ENCODE assay signal across 8 mouse cellular contexts in the genomic region with DNA sequence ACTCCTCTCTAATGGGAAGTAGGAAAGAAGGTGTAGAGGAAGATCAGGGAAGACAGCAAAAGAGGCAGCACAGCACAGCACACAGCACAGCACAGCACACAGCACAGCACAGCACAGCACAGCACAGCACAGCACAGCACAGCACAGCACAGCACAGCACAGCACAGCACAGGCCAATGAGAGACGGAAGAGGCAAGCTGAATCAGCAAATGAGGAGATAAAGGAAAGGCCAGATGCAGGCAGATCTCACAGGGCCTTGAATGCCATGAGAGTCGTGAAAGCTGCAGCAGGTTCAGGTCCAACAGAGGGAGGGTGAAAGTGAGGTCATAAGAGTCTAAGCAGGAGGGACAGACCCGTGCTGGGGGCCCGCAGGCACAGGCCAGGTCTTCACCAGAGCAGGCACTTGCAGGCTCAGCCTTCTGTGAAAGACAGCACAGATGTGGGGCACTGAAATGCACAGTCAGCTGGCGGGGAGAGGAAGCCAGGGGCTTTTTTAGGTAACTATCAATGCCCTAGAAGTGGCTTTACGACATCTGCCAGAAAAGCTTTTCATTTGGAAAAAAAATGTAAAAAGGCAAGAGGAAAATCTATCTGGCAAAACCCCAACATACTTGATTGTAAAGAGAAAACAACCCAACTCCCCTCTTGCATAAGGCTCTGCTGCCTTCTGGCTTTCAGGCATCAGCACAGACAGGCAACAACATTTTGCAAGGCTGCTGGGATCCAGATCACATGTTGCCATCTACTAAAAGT.
A peak's percentile ranks its signal among the peaks of the same experiment; 100 is the strongest.
DNase-seq lines count a peak whose midpoint lies in the region; ATAC-seq and TF ChIP-seq lines count a peak whose summit lies in the region.
"Had no signal": no experiment of that assay in that cellular context is flagged by ENCODE, and none has a peak within 500 bp of the region (broad histone marks: within the 10 kb centered on the region; RNA-seq: fewer than 3 reads in every experiment).

No protein-coding gene starts in this region.

- no peaks in the 10 kb centered on the region for H3K27me3 ChIP-seq in intestine, postnatal 0 days (replicated peaks; ENCODE audit: control insufficient read depth, insufficient read depth, low read length)
- no peaks in the 10 kb centered on the region for H3K27me3 ChIP-seq in intestine, embryonic 16.5 days (replicated peaks; ENCODE audit: control insufficient read depth, insufficient read depth, low read length)
- H3K27me3 ChIP-seq in forebrain, embryonic 14.5 days (replicated peaks; ENCODE audit: control insufficient read depth, insufficient read depth, low read length), result no peaks in the 10 kb centered on the region
- no peaks in the 10 kb centered on the region for H3K27me3 ChIP-seq in limb, embryonic 15.5 days

- no peak overlapping the region for H3K9ac ChIP-seq in intestine, postnatal 0 days (ENCODE audit: low read depth, low read length)
- no peak overlapping the region for H3K9ac ChIP-seq in intestine, embryonic 16.5 days (ENCODE audit: low read depth, low read length)
- H3K9ac ChIP-seq in forebrain, embryonic 14.5 days (ENCODE audit: low read length), result no peak overlapping the region
- H3K9ac ChIP-seq in limb, embryonic 15.5 days, result no peak overlapping the region

- H3K4me3 ChIP-seq in intestine, postnatal 0 days (ENCODE audit: low read depth, low read length), result no peak overlapping the region
- H3K4me3 ChIP-seq in intestine, embryonic 16.5 days (ENCODE audit: low read length), result no peak overlapping the region
- H3K4me3 ChIP-seq in forebrain, embryonic 14.5 days (ENCODE audit: low read depth, low read length), result no peak overlapping the region
- H3K4me3 ChIP-seq in limb, embryonic 15.5 days, result no peak overlapping the region
- H3K4me3 ChIP-seq: myocyte had no signal

- no peak for ATAC-seq in intestine, postnatal 0 days
- no peak for ATAC-seq in intestine, embryonic 16.5 days
- no peak for ATAC-seq in forebrain, embryonic 14.5 days
- 0 out of 2 replicates have a peak, but pooled peaks have one; percentile 44 for ATAC-seq in limb, embryonic 15.5 days (ENCODE audit: insufficient number of reproducible peaks, low FRiP score, low TSS enrichment, low read depth)

- H3K27ac ChIP-seq in intestine, postnatal 0 days (ENCODE audit: low read depth, low read length), result no peak overlapping the region
- no peak overlapping the region for H3K27ac ChIP-seq in intestine, embryonic 16.5 days (ENCODE audit: low read length)
- no peak overlapping the region; the same call in 1 of the 2 replicates for H3K27ac ChIP-seq in forebrain, embryonic 14.5 days (ENCODE audit: low read depth, low read length)
- H3K27ac ChIP-seq in limb, embryonic 15.5 days, result peak overlapping the region; percentile 47; the same call in 1 of the 2 replicates

- H3K9me3 ChIP-seq in intestine, postnatal 0 days (ENCODE audit: control insufficient read depth), result no peaks in the 10 kb centered on the region
- no peaks in the 10 kb centered on the region for H3K9me3 ChIP-seq in intestine, embryonic 16.5 days (ENCODE audit: control insufficient read depth, low read length)
- no peaks in the 10 kb centered on the region for H3K9me3 ChIP-seq in forebrain, embryonic 14.5 days (replicated peaks; ENCODE audit: control insufficient read depth, low read length)
- H3K9me3 ChIP-seq in limb, embryonic 15.5 days, result no peaks in the 10 kb centered on the region

- peak; percentile 43 for TF ChIP-seq CTCF in intestine, postnatal 0 days (IDR thresholded peaks at IDR 0.05; ENCODE audit: low read depth)

- H3K36me3 ChIP-seq in intestine, postnatal 0 days (ENCODE audit: control insufficient read depth, insufficient read depth), result no peaks in the 10 kb centered on the region
- H3K36me3 ChIP-seq in intestine, embryonic 16.5 days (ENCODE audit: control insufficient read depth, insufficient read depth, low read length), result no peaks in the 10 kb centered on the region
- no peaks in the 10 kb centered on the region for H3K36me3 ChIP-seq in forebrain, embryonic 14.5 days (ENCODE audit: control insufficient read depth, insufficient read depth, low read length)
- H3K36me3 ChIP-seq in limb, embryonic 15.5 days, result no peaks in the 10 kb centered on the region

- H3K4me1 ChIP-seq in intestine, postnatal 0 days (replicated peaks; ENCODE audit: control insufficient read depth, insufficient read depth, low read length), result no peaks in the 10 kb centered on the region
- H3K4me1 ChIP-seq in intestine, embryonic 16.5 days (ENCODE audit: control insufficient read depth, insufficient read depth, low read length), result 0 out of 2 replicates have a peak, but pooled peaks cover 5% of the 10 kb centered on the region
- no peaks in the 10 kb centered on the region for H3K4me1 ChIP-seq in forebrain, embryonic 14.5 days (ENCODE audit: control insufficient read depth, insufficient read depth, low read length)
- peaks cover 7% of the 10 kb centered on the region for H3K4me1 ChIP-seq in limb, embryonic 15.5 days

- H3K4me2 ChIP-seq in intestine, postnatal 0 days (replicated peaks; ENCODE audit: low read depth), result no peak overlapping the region
- H3K4me2 ChIP-seq in intestine, embryonic 16.5 days (ENCODE audit: low read depth, low read length), result no peak overlapping the region
- no peak overlapping the region for H3K4me2 ChIP-seq in forebrain, embryonic 14.5 days (ENCODE audit: low read length)
- no peak overlapping the region for H3K4me2 ChIP-seq in limb, embryonic 15.5 days

- WGBS in intestine, postnatal 0 days, result 49% methylated on average over 6 of the region's 6 CpGs
- WGBS in intestine, embryonic 16.5 days, result 43% methylated on average over 6 of the region's 6 CpGs
- WGBS in forebrain, embryonic 14.5 days, result 62% methylated on average over 6 of the region's 6 CpGs
- 23% methylated on average over 6 of the region's 6 CpGs for WGBS in limb, embryonic 15.5 days

- peak; percentile 85 for DNase-seq in NIH3T3 (ENCODE audit: low read depth)
- DNase-seq in forebrain, embryonic 14.5 days (ENCODE audit: low spot score), result peak; percentile 44
- no peak for DNase-seq in spleen, adult 18-20 months
- no peak for DNase-seq in kidney, adult 18-20 months

Comparison
In these comparisons a context has a peak if more than half of its experiments do, and no peak if none do; other contexts are left out.
1. DNase-seq: peak in NIH3T3 (single experiment) and forebrain, embryonic 14.5 days (single experiment); none in spleen, adult 18-20 months (0 of 2) and kidney, adult 18-20 months (single experiment).